Mouse (Mus musculus) testis, adult 2 months (tissue): ENCODE measurements at regions not wholly inside any gene's neighbourhood (a gene's known extent, or its start where the extent isn't known, plus 50 kb on each side); places are given as distances from the start of the nearest gene placed in this dataset.

Experiments
- H3K27ac ChIP-seq: fragments of 200-500 bp; 2 replicates; pipeline ENCODE4 v1.5.1; 2012; ENCODE audit warnings: low read depth, low read length; ENCODE audit not compliant: control insufficient read depth, insufficient read depth
- H3K27me3 ChIP-seq: fragments of 200-500 bp; 2 replicates; pipeline ENCODE4 v1.6.1; 2012; ENCODE audit warnings: mild to moderate bottlenecking, low read length, moderate library complexity; ENCODE audit not compliant: control insufficient read depth, insufficient read depth
- H3K36me3 ChIP-seq: fragments of 200-500 bp; 2 replicates; pipeline ENCODE4 v1.6.1; 2012; ENCODE audit warnings: mild to moderate bottlenecking, low read length; ENCODE audit not compliant: control insufficient read depth, insufficient read depth
- H3K4me1 ChIP-seq: fragments of 200-500 bp; 2 replicates; pipeline ENCODE4 v1.6.1; 2012; ENCODE audit warnings: low read length; ENCODE audit not compliant: control insufficient read depth, insufficient read depth
- H3K4me3 ChIP-seq: fragments of 200-500 bp; 2 replicates; pipeline ENCODE4 v1.5.1; 2012; ENCODE audit warnings: low read depth, mild to moderate bottlenecking, low read length, moderate library complexity, mixed read lengths; ENCODE audit not compliant: control insufficient read depth
- CTCF ChIP-seq: fragments of 200-500 bp; IDR thresholded peaks from 2 replicates; pipeline ENCODE4 v1.5.1; 2012; ENCODE audit warnings: low read depth, mild to moderate bottlenecking, inconsistent platforms, low read length, moderate library complexity; ENCODE audit not compliant: control insufficient read depth, insufficient read depth, insufficient replicate concordance
- POLR2A ChIP-seq: fragments of 200-500 bp; IDR thresholded peaks from 2 replicates; pipeline ENCODE4 v1.6.1; 2012; ENCODE audit warnings: low read depth, mild to moderate bottlenecking, inconsistent platforms, low read length, moderate library complexity; ENCODE audit not compliant: control insufficient read depth

GRCm38 (mm10) chr3:103497696-103498095 is 77.3 kb upstream of the Syt6 start:
- TF ChIP-seq POLR2A, result no peak

GRCm38 (mm10) chr3:103498458-103498857 is 76.6 kb upstream of the Syt6 start:
- TF ChIP-seq POLR2A (no peak), CTCF (no peak)

More at GRCm38 (mm10) chr3:103497696-103498095, 77.3 kb upstream of the Syt6 start:
- H3K27ac ChIP-seq, result no peak overlapping the region
- H3K4me1 ChIP-seq, result no peaks in the 10 kb centered on the region
- H3K36me3 ChIP-seq, result no peaks in the 10 kb centered on the region
- H3K4me3 ChIP-seq, result no peak overlapping the region
- no peaks in the 10 kb centered on the region for H3K27me3 ChIP-seq

DNA sequence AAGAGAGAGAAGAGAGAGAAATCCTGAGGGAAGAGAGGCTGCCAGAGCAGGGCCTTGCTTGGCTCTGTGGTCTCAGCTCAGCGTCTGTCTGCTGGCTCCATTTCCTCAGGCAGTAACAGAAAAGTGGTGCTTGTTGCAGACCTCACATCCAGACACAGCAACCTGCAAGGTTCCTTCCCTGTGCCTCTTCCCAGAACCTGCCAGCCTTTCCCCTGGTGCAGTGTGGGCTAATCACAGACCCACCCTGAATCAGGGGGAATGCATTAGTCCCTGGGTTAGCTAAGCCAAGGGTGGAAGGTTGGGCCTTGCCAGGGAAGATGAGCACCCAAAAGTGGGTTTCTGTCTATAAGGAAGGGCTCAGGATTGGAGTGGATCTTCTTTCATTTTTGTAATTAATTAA is 75.2 kb upstream of the Syt6 start:
- no peaks in the 10 kb centered on the region for H3K36me3 ChIP-seq
- no peak overlapping the region for H3K27ac ChIP-seq
- no peak for TF ChIP-seq POLR2A
- no peak for TF ChIP-seq CTCF
- no peaks in the 10 kb centered on the region for H3K4me1 ChIP-seq
- H3K4me3 ChIP-seq, result no peak overlapping the region
- no peaks in the 10 kb centered on the region for H3K27me3 ChIP-seq

More at GRCm38 (mm10) chr3:103498458-103498857, 76.6 kb upstream of the Syt6 start:
- Histone ChIP-seq H3K27ac (no peak overlapping the region), H3K27me3 (no peaks in the 10 kb centered on the region), H3K36me3 (no peaks in the 10 kb centered on the region), H3K4me3 (no peak overlapping the region), H3K4me1 (no peaks in the 10 kb centered on the region)

DNA sequence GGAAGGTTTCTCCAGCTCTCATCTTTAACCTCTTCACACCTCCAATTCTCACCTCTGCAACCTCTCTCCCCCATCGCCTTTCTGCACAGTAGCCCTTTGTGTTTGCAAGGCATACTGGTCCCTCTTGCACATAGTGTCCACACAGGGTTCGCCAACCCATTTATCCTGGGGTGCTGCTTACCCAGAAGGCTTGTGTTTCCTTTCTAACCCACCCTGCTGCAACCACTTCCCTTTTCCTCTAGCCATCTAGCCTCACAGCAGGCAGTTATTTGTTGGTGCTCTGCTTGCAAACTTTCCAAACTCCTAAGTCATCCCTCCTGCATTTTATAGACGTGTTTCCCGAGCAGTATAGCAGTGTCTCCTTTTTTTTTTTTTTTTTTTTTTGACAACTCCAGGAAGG is 74.7 kb upstream of the Syt6 start:
- Histone ChIP-seq H3K4me1 (no peaks in the 10 kb centered on the region), H3K27me3 (no peaks in the 10 kb centered on the region), H3K36me3 (no peaks in the 10 kb centered on the region), H3K27ac (no peak overlapping the region), H3K4me3 (no peak overlapping the region)
- TF ChIP-seq CTCF (no peak), POLR2A (no peak)

GRCm38 (mm10) chr3:103504160-103504559 is 70.9 kb upstream of the Syt6 start:
- Histone ChIP-seq H3K27ac (no peak overlapping the region), H3K36me3 (no peaks in the 10 kb centered on the region), H3K4me1 (no peaks in the 10 kb centered on the region), H3K4me3 (no peak overlapping the region), H3K27me3 (no peaks in the 10 kb centered on the region)
- TF ChIP-seq CTCF (no peak), POLR2A (no peak)

GRCm38 (mm10) chr3:103513411-103513810 is 61.6 kb upstream of the Syt6 start:
- H3K4me1 ChIP-seq, result no peaks in the 10 kb centered on the region
- no peaks in the 10 kb centered on the region for H3K36me3 ChIP-seq
- no peak for TF ChIP-seq POLR2A
- TF ChIP-seq CTCF, result no peak
- no peak overlapping the region for H3K27ac ChIP-seq
- H3K27me3 ChIP-seq, result no peaks in the 10 kb centered on the region
- no peak overlapping the region for H3K4me3 ChIP-seq

DNA sequence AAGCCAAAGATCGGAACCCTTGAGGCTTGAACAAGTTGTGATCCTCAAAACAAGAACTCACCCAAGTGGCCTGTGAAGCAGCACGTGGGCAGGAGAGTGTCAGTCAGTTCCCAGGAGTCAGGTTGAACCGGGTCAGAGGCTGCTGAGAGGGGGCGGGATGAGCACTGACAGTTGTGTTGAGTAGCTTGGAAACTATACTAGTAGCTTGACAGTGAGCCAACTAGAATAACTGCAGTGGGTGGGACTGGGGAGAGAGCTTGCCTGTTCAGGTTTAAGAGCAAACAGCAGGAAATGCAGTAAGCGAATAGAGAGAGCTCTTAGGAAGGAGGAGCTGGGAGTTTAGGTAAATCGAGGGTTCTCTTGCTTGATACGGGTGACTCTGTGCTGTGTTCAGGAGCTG is 61.0 kb upstream of the Syt6 start:
- no peak overlapping the region for H3K27ac ChIP-seq
- no peaks in the 10 kb centered on the region for H3K27me3 ChIP-seq
- no peak overlapping the region for H3K4me3 ChIP-seq
- no peaks in the 10 kb centered on the region for H3K36me3 ChIP-seq
- no peaks in the 10 kb centered on the region for H3K4me1 ChIP-seq
- no peak for TF ChIP-seq CTCF
- no peak for TF ChIP-seq POLR2A

- no peaks in the 10 kb centered on the region for H3K4me1 ChIP-seq
- no peaks in the 10 kb centered on the region for H3K27me3 ChIP-seq
- no peak for TF ChIP-seq CTCF
- no peak for TF ChIP-seq POLR2A
- no peak overlapping the region for H3K27ac ChIP-seq
- H3K36me3 ChIP-seq, result no peaks in the 10 kb centered on the region
- no peak overlapping the region for H3K4me3 ChIP-seq
Observed at GRCm38 (mm10) chr3:103515946-103516345, 59.1 kb upstream of the Syt6 start.
